Mouse (Mus musculus) gastrocnemius, postnatal 4 days (tissue): ENCODE measurements around the gene Cenph. TPM values are rescaled to one million over a fixed set of nuclear protein-coding genes. Genes with fewer than 3 reads are reported as not detected.
"Not testable (repeated sequence)": the region's sequence is repeated elsewhere in the genome, so short reads cannot be mapped to it uniquely, and the experiment has no call there.

Experiments used
- DNase-seq, 2 experiments: peaks; one replicate each; pipeline ENCODE4 v3.0.0; 2021 to 2022; ENCODE audit warnings: low spot score in 2 of 2, mixed read lengths in 2 of 2
- total RNA-seq, 2 experiments: library from RNA; stranded (reverse); gene quantifications; 2 replicates each; pipeline ENCODE4 v1.2.3; 2021

The Cenph gene
- total RNA-seq, 2 experiments from 2014 or later: 5.5 to 6.4 TPM

- DNase-seq: no peak
These were observed 27.1 kb downstream of the Cenph start for GRCm38 (mm10) chr13:100748638-100749037.

GRCm38 (mm10) chr13:100746090-100746489, 29.6 kb downstream of the Cenph start:
- DNase-seq: no peak

- DNase-seq: peak; percentile 78 to 91
These were observed 31.5 kb downstream of the Cenph start, which contains the start of gene Mrps36 for GRCm38 (mm10) chr13:100744036-100744744. Gene Mrps36 (minus strand): TSS chr13:100744659.

GRCm38 (mm10) chr13:100743346-100744035, 32.2 kb downstream of the Cenph start:
- no peak for DNase-seq

GRCm38 (mm10) chr13:100742831-100743230, 32.9 kb downstream of the Cenph start:
- no peak for DNase-seq

- DNase-seq: no peak
These were observed 42.9 kb downstream of the Cenph start for GRCm38 (mm10) chr13:100732756-100733155.

- DNase-seq: not testable (repeated sequence)
These were observed 44.1 kb downstream of the Cenph start for GRCm38 (mm10) chr13:100731462-100732046.

- peak; percentile 88 to 93 for DNase-seq
These were observed 44.9 kb downstream of the Cenph start, which contains the start of gene Cdk7 for GRCm38 (mm10) chr13:100730861-100731176. Gene Cdk7 (minus strand): TSS chr13:100730939.

- DNase-seq: peak in 1 of 2 experiments; percentile 21
These were observed 45.4 kb downstream of the Cenph start for GRCm38 (mm10) chr13:100730153-100730860.

GRCm38 (mm10) chr13:100728530-100728929, 47.2 kb downstream of the Cenph start:
- DNase-seq: not testable (repeated sequence)

- DNase-seq: no peak
These were observed 47.6 kb downstream of the Cenph start for GRCm38 (mm10) chr13:100728086-100728485.

- DNase-seq: no peak
These were observed 50.5 kb downstream of the Cenph start for GRCm38 (mm10) chr13:100725194-100725593.

- peak in 1 of 2 experiments; percentile 18 for DNase-seq
These were observed 51.5 kb downstream of the Cenph start for GRCm38 (mm10) chr13:100724051-100724754.

- no peak for DNase-seq
These were observed 54.0 kb downstream of the Cenph start for GRCm38 (mm10) chr13:100721656-100722055.

- no peak for DNase-seq
These were observed 60.2 kb downstream of the Cenph start for GRCm38 (mm10) chr13:100715467-100715866.

Other genes starting within 250 kb of the Cenph start
- under 1 TPM; 0.29 to 0.54 TPM for gene Ocln, start 223.2 kb downstream of the Cenph start, total RNA-seq
- 1 to 10 TPM; 4.3 to 4.5 TPM for gene Marveld2, start 158.9 kb downstream of the Cenph start, total RNA-seq
- 10 to 100 TPM; 72.5 to 74.0 TPM for gene Ak6, start 124.9 kb downstream of the Cenph start, total RNA-seq
- gene Rad17, start 124.8 kb downstream of the Cenph start, total RNA-seq: 10 to 100 TPM; 14.7 to 15.4 TPM
- 10 to 100 TPM; 16.3 to 19.0 TPM for gene Taf9, start 124.3 kb downstream of the Cenph start, total RNA-seq
- gene Ccdc125, start 106.2 kb downstream of the Cenph start, total RNA-seq: 1 to 10 TPM; 1.0 to 1.5 TPM
- gene Cdk7, start 45.0 kb downstream of the Cenph start, total RNA-seq: 10 to 100 TPM; 34.7 to 38.2 TPM
- 10 to 100 TPM; 81.4 to 83.7 TPM for gene Mrps36, start 31.2 kb downstream of the Cenph start, total RNA-seq
- 10 to 100 TPM; 25.4 to 29.3 TPM for gene Ccnb1, start 10.7 kb upstream of the Cenph start, total RNA-seq
- gene Slc30a5, start 57.5 kb upstream of the Cenph start, total RNA-seq: 10 to 100 TPM; 31.0 to 31.9 TPM